ENCODE assay signal across 9 mouse cellular contexts in the genomic region with DNA sequence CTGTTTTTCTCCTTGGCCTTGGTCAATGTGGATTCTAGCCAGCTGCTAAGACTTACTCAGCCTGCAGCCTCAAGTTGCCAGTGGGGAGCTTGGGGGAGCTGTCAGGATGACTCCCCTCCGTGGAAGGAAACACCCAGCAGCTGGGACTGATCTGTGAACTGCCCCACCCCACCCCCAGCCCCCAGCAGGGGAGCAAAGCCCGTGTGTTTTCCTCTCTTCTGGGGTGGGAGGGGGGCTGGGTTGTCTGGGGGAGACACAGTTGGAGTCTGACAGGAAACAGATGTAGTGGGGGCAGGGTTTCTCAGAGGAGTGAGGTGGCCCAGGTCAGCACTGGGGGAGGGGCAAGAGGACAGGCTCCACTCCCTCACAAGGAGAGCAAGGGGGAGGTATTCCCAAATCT. TPM values are rescaled to one million over a fixed set of nuclear protein-coding genes. Genes with fewer than 3 reads are reported as not detected.
DNase-seq lines count a peak whose midpoint lies in the region; ATAC-seq and TF ChIP-seq lines count a peak whose summit lies in the region.
"Had no signal": no experiment of that assay in that cellular context is flagged by ENCODE, and none has a peak within 500 bp of the region (broad histone marks: within the 10 kb centered on the region; RNA-seq: fewer than 3 reads in every experiment).

No protein-coding gene starts in this region.

- no peaks in the 10 kb centered on the region for H3K27me3 ChIP-seq in forebrain, embryonic 11.5 days (ENCODE audit: control insufficient read depth, insufficient read depth, low read length)
- no peaks in the 10 kb centered on the region for H3K27me3 ChIP-seq in forebrain, embryonic 13.5 days
- H3K27me3 ChIP-seq in heart, embryonic 14.5 days (ENCODE audit: control insufficient read depth, insufficient read depth, low read length): no peaks in the 10 kb centered on the region
- no peaks in the 10 kb centered on the region for H3K27me3 ChIP-seq in liver, postnatal 0 days (ENCODE audit: insufficient read depth, low read length)
- H3K27me3 ChIP-seq: neural tube, embryonic 12.5 days had no signal

- H3K4me2 ChIP-seq in forebrain, embryonic 11.5 days (ENCODE audit: low read depth, low read length, severe bottlenecking): no peak overlapping the region
- no peak overlapping the region for H3K4me2 ChIP-seq in forebrain, embryonic 13.5 days
- H3K4me2 ChIP-seq in heart, embryonic 14.5 days (ENCODE audit: low read length): no peak overlapping the region
- H3K4me2 ChIP-seq in liver, postnatal 0 days (ENCODE audit: low read depth, low read length): no peak overlapping the region
- H3K4me2 ChIP-seq: neural tube, embryonic 12.5 days had no signal

- peak; percentile 65 for DNase-seq in forebrain, embryonic 11.5 days (ENCODE audit: low spot score)
- DNase-seq in brain, adult 2 months (ENCODE audit: low read depth, low spot score): peak; percentile 45
- DNase-seq in liver, postnatal 0 days: no peak
- DNase-seq in yolk sac, embryonic 10.5 days (ENCODE audit: low spot score): peak; percentile 73
- DNase-seq in layer of hippocampus, postnatal 14 days (ENCODE audit: low spot score in 2 of 2): no peak
- DNase-seq in right cerebral cortex, postnatal 4 days: no peak

- 7% methylated on average over 2 of the region's 2 CpGs for WGBS in forebrain, embryonic 11.5 days
- 8% methylated on average over 2 of the region's 2 CpGs for WGBS in forebrain, embryonic 13.5 days
- 7% methylated on average over 2 of the region's 2 CpGs for WGBS in heart, embryonic 14.5 days
- WGBS in liver, postnatal 0 days (ENCODE audit: insufficient replicate concordance): 6% methylated on average over 2 of the region's 2 CpGs

- H3K9ac ChIP-seq in forebrain, embryonic 11.5 days (ENCODE audit: low read length): no peak overlapping the region
- no peak overlapping the region for H3K9ac ChIP-seq in forebrain, embryonic 13.5 days
- peak overlapping the region; percentile 10; the same call in 1 of the 2 replicates for H3K9ac ChIP-seq in heart, embryonic 14.5 days (ENCODE audit: low read length)
- H3K9ac ChIP-seq in liver, postnatal 0 days (replicated peaks): no peak overlapping the region
- H3K9ac ChIP-seq: neural tube, embryonic 12.5 days had no signal

- H3K4me3 ChIP-seq in forebrain, embryonic 11.5 days (ENCODE audit: low read depth, low read length): no peak overlapping the region
- H3K4me3 ChIP-seq in forebrain, embryonic 13.5 days: no peak overlapping the region
- H3K4me3 ChIP-seq in heart, embryonic 14.5 days (ENCODE audit: control insufficient read depth in 1 of 2, insufficient read depth in 1 of 2, low read depth in 1 of 2, low read length in 2 of 2): no peak overlapping the region
- no peak overlapping the region for H3K4me3 ChIP-seq in liver, postnatal 0 days (ENCODE audit: low read depth, low read length)
- H3K4me3 ChIP-seq: neural tube, embryonic 12.5 days had no signal

- H3K36me3 ChIP-seq in forebrain, embryonic 11.5 days (ENCODE audit: control insufficient read depth, insufficient read depth, low read length): no peaks in the 10 kb centered on the region
- no peaks in the 10 kb centered on the region for H3K36me3 ChIP-seq in forebrain, embryonic 13.5 days (ENCODE audit: poor library complexity, severe bottlenecking)
- H3K36me3 ChIP-seq in heart, embryonic 14.5 days (ENCODE audit: control insufficient read depth, insufficient read depth, low read length): peaks cover 70% of the 10 kb centered on the region
- H3K36me3 ChIP-seq in liver, postnatal 0 days (replicated peaks; ENCODE audit: insufficient read depth, low read length): peaks cover 16% of the 10 kb centered on the region; the same call in 1 of the 2 replicates

- no peak for TF ChIP-seq EP300 in liver, postnatal 0 days (IDR thresholded peaks at IDR 0.05; ENCODE audit: low read depth)

- no peak for TF ChIP-seq CTCF in liver, postnatal 0 days (IDR thresholded peaks at IDR 0.05; ENCODE audit: low read depth)

- no peak for ATAC-seq in forebrain, embryonic 11.5 days (replicated peaks; ENCODE audit: low FRiP score)
- ATAC-seq in forebrain, embryonic 13.5 days: no peak
- 0 out of 2 replicates have a peak, but pooled peaks have one; percentile 27 for ATAC-seq in heart, embryonic 14.5 days (ENCODE audit: insufficient number of reproducible peaks, insufficient read depth, low FRiP score, low read depth)
- peak; percentile 14; the same call in 1 of the 2 replicates for ATAC-seq in liver, postnatal 0 days

- no peaks in the 10 kb centered on the region for H3K9me3 ChIP-seq in forebrain, embryonic 11.5 days (ENCODE audit: control insufficient read depth, low read length)
- no peaks in the 10 kb centered on the region for H3K9me3 ChIP-seq in forebrain, embryonic 13.5 days (replicated peaks)
- H3K9me3 ChIP-seq in heart, embryonic 14.5 days (ENCODE audit: control insufficient read depth, low read length): no peaks in the 10 kb centered on the region
- no peaks in the 10 kb centered on the region for H3K9me3 ChIP-seq in liver, postnatal 0 days (ENCODE audit: low read length)
- H3K9me3 ChIP-seq: neural tube, embryonic 12.5 days had no signal

- H3K27ac ChIP-seq in forebrain, embryonic 11.5 days (ENCODE audit: low read depth, low read length): no peak overlapping the region
- no peak overlapping the region for H3K27ac ChIP-seq in forebrain, embryonic 13.5 days
- peak overlapping the region in 1 of 2 experiments; percentile 54; a peak in 2 of 4 replicates for H3K27ac ChIP-seq in heart, embryonic 14.5 days (replicated peaks in 1 of 2; ENCODE audit: control insufficient read depth in 1 of 2, insufficient read depth in 1 of 2, low read depth in 2 of 2, low read length in 2 of 2)
- H3K27ac ChIP-seq in liver, postnatal 0 days (ENCODE audit: low read depth): 0 out of 2 replicates have a peak overlapping the region, but pooled peaks have one; percentile 16
- H3K27ac ChIP-seq: neural tube, embryonic 12.5 days had no signal

- no peaks in the 10 kb centered on the region for H3K4me1 ChIP-seq in forebrain, embryonic 11.5 days (replicated peaks; ENCODE audit: control insufficient read depth, insufficient read depth, low read length)
- 0 out of 2 replicates have a peak, but pooled peaks cover 3% of the 10 kb centered on the region for H3K4me1 ChIP-seq in forebrain, embryonic 13.5 days
- H3K4me1 ChIP-seq in heart, embryonic 14.5 days (ENCODE audit: control insufficient read depth in 2 of 2, insufficient read depth in 2 of 2, low read length in 2 of 2): peaks cover 16 to 20% of the 10 kb centered on the region in 2 experiments; a peak in 3 of 4 replicates
- peaks cover 11% of the 10 kb centered on the region for H3K4me1 ChIP-seq in liver, postnatal 0 days (ENCODE audit: insufficient read depth)

RNA-seq across cellular contexts. Expression of gene Ppif, which starts 24.5 kb away (rescaled TPM):
- 34.8 and 38.4 TPM in 2 replicates for polyA plus RNA-seq in forebrain, embryonic 11.5 days (2014; fragmentation: Nextera tagmentation; extraction: Ambion mirVana)
- 22.8 and 29.5 TPM in 2 replicates for polyA plus RNA-seq in forebrain, embryonic 13.5 days (2015; fragmentation: Nextera tagmentation; extraction: Ambion mirVana)
- polyA plus RNA-seq in heart, embryonic 14.5 days (2014; fragmentation: Nextera tagmentation; extraction: Ambion mirVana): 99.2 and 105 TPM in 2 replicates
- polyA plus RNA-seq in liver, postnatal 0 days (2015; fragmentation: Nextera tagmentation; extraction: Ambion mirVana): 36.0 and 38.4 TPM in 2 replicates
- 10 to 100 TPM; 27.6 to 27.7 TPM for total RNA-seq in layer of hippocampus, postnatal 14 days (2021)

RNA-seq across cellular contexts. Expression of gene Zcchc24, which starts 50.4 kb away (rescaled TPM):
- polyA plus RNA-seq in forebrain, embryonic 11.5 days (2014; fragmentation: Nextera tagmentation; extraction: Ambion mirVana): 12.8 and 15.2 TPM in 2 replicates
- polyA plus RNA-seq in forebrain, embryonic 13.5 days (2015; fragmentation: Nextera tagmentation; extraction: Ambion mirVana): 5.8 and 6.6 TPM in 2 replicates
- 31.8 and 33.0 TPM in 2 replicates for polyA plus RNA-seq in heart, embryonic 14.5 days (2014; fragmentation: Nextera tagmentation; extraction: Ambion mirVana)
- polyA plus RNA-seq in liver, postnatal 0 days (2015; fragmentation: Nextera tagmentation; extraction: Ambion mirVana): 13.7 and 13.8 TPM in 2 replicates
- total RNA-seq in layer of hippocampus, postnatal 14 days (2021): 10 to 100 TPM; 60.4 to 63.5 TPM

Comparison
In these comparisons a context has a peak if more than half of its experiments do, and no peak if none do; other contexts are left out.
1. ATAC-seq: peak in heart, embryonic 14.5 days (single experiment) and liver, postnatal 0 days (single experiment); none in forebrain, embryonic 11.5 days (single experiment) and forebrain, embryonic 13.5 days (single experiment).
2. DNase-seq: peak in forebrain, embryonic 11.5 days (single experiment), brain, adult 2 months (single experiment) and yolk sac, embryonic 10.5 days (single experiment); none in liver, postnatal 0 days (single experiment), layer of hippocampus, postnatal 14 days (0 of 2) and right cerebral cortex, postnatal 4 days (single experiment).